Mouse (Mus musculus) testis, postnatal 10 days (tissue): ENCODE results near the gene Tsga10ip.
"Not testable (repeated sequence)": the region's sequence is repeated elsewhere in the genome, so short reads cannot be mapped to it uniquely, and the experiment has no call there.

Experiments
- DNase-seq: peaks from one replicate; pipeline ENCODE4 v3.0.0; 2021; ENCODE audit warnings: low spot score

The Tsga10ip gene

DNA sequence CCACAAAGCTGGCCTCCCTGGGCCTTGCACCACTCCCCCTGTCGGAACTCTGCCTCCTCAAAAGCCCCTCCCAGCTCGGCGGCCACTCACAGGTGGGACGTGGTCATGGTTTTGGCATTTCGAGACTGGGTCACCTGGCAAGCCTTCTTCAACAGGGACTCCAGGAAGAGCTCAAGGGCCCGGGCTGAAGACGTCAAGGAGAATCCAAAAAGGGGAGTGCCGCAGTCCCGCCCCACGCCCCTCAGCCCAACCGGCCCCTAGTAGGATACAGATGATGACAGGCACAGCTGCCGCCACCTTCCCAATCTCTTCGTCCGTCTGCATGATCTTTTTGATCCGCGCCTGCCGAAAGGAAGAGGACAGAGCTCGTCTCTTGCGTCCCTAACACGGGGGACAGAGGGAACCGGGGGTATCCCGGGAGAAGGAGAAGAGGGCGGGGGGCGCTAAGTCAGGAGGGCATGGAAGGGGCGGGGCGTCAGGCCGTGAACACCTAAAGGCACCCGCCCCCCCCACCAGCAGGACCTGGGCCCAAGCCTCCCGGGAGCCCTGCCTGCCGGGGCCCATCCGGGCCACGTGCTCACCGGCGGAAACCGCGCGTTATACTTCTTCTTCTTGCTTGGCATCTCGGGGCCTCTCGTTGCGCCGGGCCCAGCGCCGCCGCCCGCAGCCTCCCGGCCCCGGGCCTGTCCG is 21.9 kb upstream of the Tsga10ip start:
- peak; percentile 92 for DNase-seq

- DNase-seq, result peak; percentile 46
These were observed 21.2 kb upstream of the Tsga10ip start for GRCm38 (mm10) chr19:5423561-5423960.

GRCm38 (mm10) chr19:5422895-5423443 is 20.6 kb upstream of the Tsga10ip start:
- no peak for DNase-seq

DNA sequence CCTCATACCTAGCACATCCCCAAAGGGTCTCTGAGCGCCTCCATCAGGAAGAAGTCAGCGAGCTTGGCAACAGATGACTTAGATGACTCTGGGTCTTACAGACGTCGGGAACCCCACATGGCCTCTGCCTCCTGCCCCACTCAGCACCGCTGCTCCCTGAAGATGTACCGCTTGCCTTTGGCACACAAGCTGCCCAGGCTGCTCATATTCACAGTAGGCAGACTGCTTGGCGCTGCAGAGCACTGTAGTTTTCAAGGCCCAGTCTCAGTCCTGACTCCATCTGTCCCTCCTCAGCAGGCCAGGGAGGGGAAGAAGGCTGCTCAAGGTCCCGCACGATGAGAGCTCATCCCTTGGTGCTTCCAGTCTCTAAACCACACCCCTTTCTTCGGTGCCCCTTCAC is 19.9 kb upstream of the Tsga10ip start:
- DNase-seq, result no peak

DNA sequence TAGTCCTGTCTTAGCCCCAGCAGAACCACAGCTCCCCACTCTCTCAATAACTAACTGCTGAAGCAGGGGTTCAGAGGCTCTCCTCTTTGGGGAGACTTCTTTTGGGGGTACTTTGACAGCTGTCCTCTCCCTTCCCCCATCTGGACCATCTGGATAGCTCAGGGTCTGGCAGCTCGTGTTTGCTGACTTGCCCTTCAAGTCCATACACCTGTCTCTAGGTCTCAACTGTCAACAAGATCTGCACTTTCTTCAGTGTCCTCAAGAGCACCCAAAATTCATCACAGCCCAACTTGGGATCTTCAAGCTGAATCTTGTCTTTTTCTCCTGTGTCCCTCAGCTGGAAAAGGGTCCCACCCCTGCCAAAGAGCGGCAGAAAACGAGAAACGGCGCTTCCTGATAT is 19.5 kb upstream of the Tsga10ip start:
- no peak for DNase-seq

- DNase-seq, result no peak
These were observed 18.3 kb upstream of the Tsga10ip start for GRCm38 (mm10) chr19:5420579-5420978.

- no peak for DNase-seq
These were observed 17.3 kb upstream of the Tsga10ip start for GRCm38 (mm10) chr19:5419630-5420029.

- no peak for DNase-seq
These were observed 16.6 kb upstream of the Tsga10ip start for GRCm38 (mm10) chr19:5418750-5419466.

- DNase-seq, result no peak
These were observed 12.2 kb upstream of the Tsga10ip start for GRCm38 (mm10) chr19:5414534-5414957.

DNA sequence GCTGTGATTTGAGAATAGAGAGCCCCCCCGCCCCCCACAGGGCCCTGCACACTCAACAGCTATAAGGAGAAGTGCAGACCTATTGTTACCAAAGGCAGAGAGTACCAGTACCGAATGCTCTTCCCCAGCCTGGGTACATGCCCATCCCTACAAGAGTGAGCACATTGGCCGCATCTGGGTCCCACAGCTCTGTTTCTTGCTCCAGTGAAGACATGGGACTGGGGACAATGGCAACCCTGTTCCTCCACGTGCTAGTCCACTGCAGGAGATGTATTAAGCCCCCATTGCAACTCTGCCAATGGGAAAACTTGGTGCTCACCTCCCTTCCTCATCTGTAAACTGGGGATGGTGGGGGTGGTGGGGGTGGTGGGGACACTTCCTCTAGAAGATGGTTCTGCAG is 11.5 kb upstream of the Tsga10ip start:
- no peak for DNase-seq

GRCm38 (mm10) chr19:5411961-5412360 is 9.6 kb upstream of the Tsga10ip start:
- DNase-seq, result no peak

GRCm38 (mm10) chr19:5410641-5411040 is 8.3 kb upstream of the Tsga10ip start:
- no peak for DNase-seq

DNA sequence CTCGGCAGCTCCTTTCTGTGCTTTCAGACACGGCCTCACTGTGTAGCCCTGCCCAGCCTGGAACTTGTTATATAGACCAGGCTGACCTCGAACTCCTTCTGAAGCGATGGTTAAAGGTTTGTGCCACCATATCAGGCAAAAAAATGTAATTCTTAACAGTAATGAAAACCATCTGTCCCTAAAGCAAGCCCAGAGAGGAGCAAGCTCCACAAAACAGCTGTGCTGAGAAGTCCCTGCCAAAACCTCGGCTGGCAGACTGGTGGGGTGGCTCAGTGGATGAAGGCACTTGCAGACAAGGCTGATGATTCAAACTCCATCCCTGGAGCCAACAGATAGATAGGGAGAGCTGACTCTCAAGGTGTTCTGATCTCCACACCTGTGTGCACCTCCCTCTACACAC is 6.7 kb upstream of the Tsga10ip start:
- peak; percentile 63 for DNase-seq

GRCm38 (mm10) chr19:5408057-5409001 is 6.0 kb upstream of the Tsga10ip start:
- no peak for DNase-seq

DNA sequence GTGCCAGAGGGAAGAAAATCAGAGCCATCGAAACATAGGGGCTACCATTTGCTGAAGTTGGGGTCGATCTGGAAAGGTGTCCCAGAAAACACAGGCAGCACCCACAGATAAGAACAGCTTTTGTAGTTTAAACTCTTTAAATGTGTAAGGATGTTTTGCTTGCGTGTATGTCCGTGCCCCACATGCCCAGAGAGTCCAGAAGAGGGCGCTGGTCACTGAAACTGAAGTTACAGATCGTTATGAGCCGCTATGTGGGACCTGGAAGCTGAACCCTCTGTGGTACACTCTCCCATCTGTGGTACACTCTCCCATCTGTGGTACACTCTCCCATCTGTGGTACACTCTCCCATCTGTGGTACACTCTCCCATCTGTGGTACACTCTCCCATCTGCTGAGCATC is 4.8 kb upstream of the Tsga10ip start:
- DNase-seq, result peak; percentile 78

- DNase-seq, result not testable (repeated sequence)
These were observed 4.3 kb upstream of the Tsga10ip start for GRCm38 (mm10) chr19:5406531-5407126.

GRCm38 (mm10) chr19:5405924-5406323 is 3.6 kb upstream of the Tsga10ip start:
- DNase-seq, result no peak

GRCm38 (mm10) chr19:5401073-5401472 is 1.3 kb downstream of the Tsga10ip start:
- DNase-seq, result not testable (repeated sequence)

GRCm38 (mm10) chr19:5395371-5395770 is 7.0 kb downstream of the Tsga10ip start:
- DNase-seq, result no peak

GRCm38 (mm10) chr19:5394168-5394567 is 8.2 kb downstream of the Tsga10ip start:
- no peak for DNase-seq

- DNase-seq, result peak; percentile 92
These were observed 9.4 kb downstream of the Tsga10ip start for GRCm38 (mm10) chr19:5392892-5393291.

GRCm38 (mm10) chr19:5390416-5390815 is 11.9 kb downstream of the Tsga10ip start:
- DNase-seq, result no peak
